Mouse (Mus musculus): ENCODE data around the gene Hist1h2an. TPM values are rescaled to one million over a fixed set of nuclear protein-coding genes. Genes with fewer than 3 reads are reported as not detected.
"Not testable (repeated sequence)": the region's sequence is repeated elsewhere in the genome, so short reads cannot be mapped to it uniquely, and the experiment has no call there.

Hist1h2an gene
- polyA plus RNA-seq, 1 experiment, result 6.8 TPM

DNA sequence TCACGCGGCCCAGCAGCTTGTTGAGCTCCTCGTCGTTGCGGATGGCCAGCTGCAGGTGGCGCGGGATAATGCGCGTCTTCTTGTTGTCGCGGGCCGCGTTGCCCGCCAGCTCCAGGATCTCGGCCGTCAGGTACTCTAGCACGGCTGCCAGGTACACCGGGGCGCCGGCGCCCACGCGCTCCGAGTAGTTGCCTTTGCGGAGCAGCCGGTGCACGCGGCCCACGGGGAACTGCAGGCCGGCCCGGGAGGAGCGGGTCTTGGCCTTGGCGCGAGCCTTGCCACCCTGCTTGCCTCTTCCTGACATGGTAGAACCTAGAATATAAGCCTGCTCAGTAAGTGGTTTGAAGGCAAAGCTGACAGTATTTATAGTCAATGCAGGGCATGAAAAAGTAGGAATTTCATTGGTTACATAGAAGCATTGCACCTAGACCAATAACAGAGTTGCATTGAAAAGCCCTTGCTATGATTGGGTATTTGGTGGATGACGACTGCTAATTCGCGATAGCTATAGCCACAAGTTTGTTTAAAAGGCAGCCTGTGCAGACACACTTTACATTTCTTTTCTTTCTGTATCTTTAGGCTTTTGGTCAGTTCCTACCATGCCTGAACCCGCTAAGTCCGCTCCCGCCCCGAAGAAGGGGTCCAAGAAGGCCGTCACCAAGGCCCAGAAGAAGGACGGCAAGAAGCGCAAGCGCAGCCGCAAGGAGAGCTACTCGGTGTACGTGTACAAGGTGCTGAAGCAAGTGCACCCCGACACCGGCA, 33.3 kb downstream of the Hist1h2an start, which contains the start of the genes Hist1h2ak and Hist1h2bn:
Gene Hist1h2ak, minus strand, starts transcription at position 304 of the 762 bp plus-strand sequence.
Gene Hist1h2bn, plus strand, starts transcription at position 600 of the 762 bp plus-strand sequence.
- H3K36me3 ChIP-seq (ENCODE audit: control insufficient read depth, insufficient read depth); H3K27me3 ChIP-seq (ENCODE audit: control insufficient read depth, insufficient read depth, insufficient read length); H3ac ChIP-seq (ENCODE audit: control insufficient read depth, insufficient read length): not testable (repeated sequence)
- H3K4me3 ChIP-seq, result peak within 1 kb of the TSS; percentile 24
- H3K4me2 ChIP-seq (ENCODE audit: low read depth), result peak within 1 kb of the TSS; percentile 74
- peaks cover 10% of the 10 kb centered on the region for H3K79me2 ChIP-seq (ENCODE audit: control insufficient read depth, insufficient read depth)
- TF ChIP-seq POLR2AphosphoS2 (IDR thresholded peaks at IDR 0.05; ENCODE audit: insufficient read length, low read depth), result peak; percentile 96
- TF ChIP-seq POLR2A (IDR thresholded peaks at IDR 0.05; ENCODE audit: insufficient read length, low read depth), result peak; percentile 91

GRCm38 (mm10) chr13:21753051-21753523, 33.9 kb downstream of the Hist1h2an start:
- H3K27me3 ChIP-seq (ENCODE audit: control insufficient read depth, insufficient read depth, insufficient read length), result no peaks in the 10 kb centered on the region
- H3ac ChIP-seq (ENCODE audit: control insufficient read depth, insufficient read length), result no peak overlapping the region
- H3K4me3 ChIP-seq, result peak overlapping the region; percentile 24
- peaks cover 16% of the 10 kb centered on the region for H3K79me2 ChIP-seq (ENCODE audit: control insufficient read depth, insufficient read depth)
- TF ChIP-seq MYOD1 (IDR thresholded peaks at IDR 0.05; ENCODE audit: control insufficient read depth in 1 of 3, insufficient read length in 2 of 3, low read depth in 2 of 3), result no peak
- no peak for TF ChIP-seq E2F4 (IDR thresholded peaks at IDR 0.05; ENCODE audit: insufficient read depth)
- no peak for TF ChIP-seq MYOG (IDR thresholded peaks at IDR 0.05; ENCODE audit: control insufficient read depth in 1 of 3, insufficient read depth in 1 of 3, insufficient read length in 2 of 3, low read depth in 2 of 3)
- TF ChIP-seq REST (IDR thresholded peaks at IDR 0.05; ENCODE audit: insufficient read depth, insufficient read length), result no peak
- TF ChIP-seq TCF12 (IDR thresholded peaks at IDR 0.05; ENCODE audit: insufficient read depth, poor library complexity, severe bottlenecking), result no peak
- TF ChIP-seq POLR2A (IDR thresholded peaks at IDR 0.05; ENCODE audit: insufficient read length, low read depth), result no peak
- no peak for TF ChIP-seq SRF (IDR thresholded peaks at IDR 0.05; ENCODE audit: control insufficient read depth, insufficient read length, low read depth)
- no peak for TF ChIP-seq MAX (IDR thresholded peaks at IDR 0.05; ENCODE audit: low read depth)
- no peak for TF ChIP-seq TCF3 (IDR thresholded peaks at IDR 0.05; ENCODE audit: insufficient read length, low read depth)
- TF ChIP-seq POLR2AphosphoS2 (IDR thresholded peaks at IDR 0.05; ENCODE audit: insufficient read length, low read depth), result no peak
- TF ChIP-seq USF1 (IDR thresholded peaks at IDR 0.05; ENCODE audit: low read depth), result no peak
- no peak for TF ChIP-seq CEBPB (IDR thresholded peaks at IDR 0.05; ENCODE audit: insufficient read depth, poor library complexity, severe bottlenecking)
- peak overlapping the region; percentile 74 for H3K4me2 ChIP-seq (ENCODE audit: low read depth)
- H3K36me3 ChIP-seq (ENCODE audit: control insufficient read depth, insufficient read depth), result no peaks in the 10 kb centered on the region

GRCm38 (mm10) chr13:21752356-21752755, 34.7 kb downstream of the Hist1h2an start:
- Histone ChIP-seq H3K4me3 (peak overlapping the region; percentile 24), H3K79me2 (ENCODE audit: control insufficient read depth, insufficient read depth) (peaks cover 18% of the 10 kb centered on the region), H3K36me3 (ENCODE audit: control insufficient read depth, insufficient read depth) (no peaks in the 10 kb centered on the region), H3ac (ENCODE audit: control insufficient read depth, insufficient read length) (no peak overlapping the region), H3K27me3 (ENCODE audit: control insufficient read depth, insufficient read depth, insufficient read length) (no peaks in the 10 kb centered on the region), H3K4me2 (ENCODE audit: low read depth) (peak overlapping the region; percentile 74)
- TF ChIP-seq SRF (IDR thresholded peaks at IDR 0.05; ENCODE audit: control insufficient read depth, insufficient read length, low read depth) (no peak), MAX (IDR thresholded peaks at IDR 0.05; ENCODE audit: low read depth) (no peak), POLR2A (IDR thresholded peaks at IDR 0.05; ENCODE audit: insufficient read length, low read depth) (no peak), MYOD1 (IDR thresholded peaks at IDR 0.05; ENCODE audit: control insufficient read depth in 1 of 3, insufficient read length in 2 of 3, low read depth in 2 of 3) (no peak), POLR2AphosphoS2 (IDR thresholded peaks at IDR 0.05; ENCODE audit: insufficient read length, low read depth) (no peak), TCF3 (IDR thresholded peaks at IDR 0.05; ENCODE audit: insufficient read length, low read depth) (no peak), CEBPB (IDR thresholded peaks at IDR 0.05; ENCODE audit: insufficient read depth, poor library complexity, severe bottlenecking) (no peak), E2F4 (IDR thresholded peaks at IDR 0.05; ENCODE audit: insufficient read depth) (no peak), MYOG (IDR thresholded peaks at IDR 0.05; ENCODE audit: control insufficient read depth in 1 of 3, insufficient read depth in 1 of 3, insufficient read length in 2 of 3, low read depth in 2 of 3) (no peak), REST (IDR thresholded peaks at IDR 0.05; ENCODE audit: insufficient read depth, insufficient read length) (no peak), TCF12 (IDR thresholded peaks at IDR 0.05; ENCODE audit: insufficient read depth, poor library complexity, severe bottlenecking) (no peak), USF1 (IDR thresholded peaks at IDR 0.05; ENCODE audit: low read depth) (no peak)

- no peak overlapping the region for H3K4me3 ChIP-seq
- peaks cover 18% of the 10 kb centered on the region for H3K79me2 ChIP-seq (ENCODE audit: control insufficient read depth, insufficient read depth)
- H3K27me3 ChIP-seq (ENCODE audit: control insufficient read depth, insufficient read depth, insufficient read length), result no peaks in the 10 kb centered on the region
- no peak for TF ChIP-seq REST (IDR thresholded peaks at IDR 0.05; ENCODE audit: insufficient read depth, insufficient read length)
- TF ChIP-seq MYOG (IDR thresholded peaks at IDR 0.05; ENCODE audit: control insufficient read depth in 1 of 3, insufficient read depth in 1 of 3, insufficient read length in 2 of 3, low read depth in 2 of 3), result no peak
- TF ChIP-seq CEBPB (IDR thresholded peaks at IDR 0.05; ENCODE audit: insufficient read depth, poor library complexity, severe bottlenecking), result 0 out of 2 replicates have a peak, but pooled peaks have one; percentile 38
- H3ac ChIP-seq (ENCODE audit: control insufficient read depth, insufficient read length), result no peak overlapping the region
- peak overlapping the region; percentile 74 for H3K4me2 ChIP-seq (ENCODE audit: low read depth)
- no peaks in the 10 kb centered on the region for H3K36me3 ChIP-seq (ENCODE audit: control insufficient read depth, insufficient read depth)
Measured at GRCm38 (mm10) chr13:21751827-21752226, 35.2 kb downstream of the Hist1h2an start.

GRCm38 (mm10) chr13:21751417-21751816, 35.6 kb downstream of the Hist1h2an start:
- Histone ChIP-seq H3K4me2 (ENCODE audit: low read depth) (peak overlapping the region; percentile 74), H3K79me2 (ENCODE audit: control insufficient read depth, insufficient read depth) (peaks cover 22% of the 10 kb centered on the region), H3K36me3 (ENCODE audit: control insufficient read depth, insufficient read depth) (no peaks in the 10 kb centered on the region), H3K4me3 (peak overlapping the region; percentile 43), H3ac (ENCODE audit: control insufficient read depth, insufficient read length) (no peak overlapping the region), H3K27me3 (ENCODE audit: control insufficient read depth, insufficient read depth, insufficient read length) (no peaks in the 10 kb centered on the region)
- TF ChIP-seq TCF12 (IDR thresholded peaks at IDR 0.05; ENCODE audit: insufficient read depth, poor library complexity, severe bottlenecking), result no peak
- no peak for TF ChIP-seq POLR2A (IDR thresholded peaks at IDR 0.05; ENCODE audit: insufficient read length, low read depth)
- no peak for TF ChIP-seq POLR2AphosphoS2 (IDR thresholded peaks at IDR 0.05; ENCODE audit: insufficient read length, low read depth)
- TF ChIP-seq USF1 (IDR thresholded peaks at IDR 0.05; ENCODE audit: low read depth), result no peak
- no peak for TF ChIP-seq MYOG (IDR thresholded peaks at IDR 0.05; ENCODE audit: control insufficient read depth in 1 of 3, insufficient read depth in 1 of 3, insufficient read length in 2 of 3, low read depth in 2 of 3)
- no peak for TF ChIP-seq REST (IDR thresholded peaks at IDR 0.05; ENCODE audit: insufficient read depth, insufficient read length)
- no peak for TF ChIP-seq SRF (IDR thresholded peaks at IDR 0.05; ENCODE audit: control insufficient read depth, insufficient read length, low read depth)
- TF ChIP-seq CEBPB (IDR thresholded peaks at IDR 0.05; ENCODE audit: insufficient read depth, poor library complexity, severe bottlenecking), result no peak
- TF ChIP-seq MAX (IDR thresholded peaks at IDR 0.05; ENCODE audit: low read depth), result no peak
- TF ChIP-seq TCF3 (IDR thresholded peaks at IDR 0.05; ENCODE audit: insufficient read length, low read depth), result no peak
- no peak for TF ChIP-seq E2F4 (IDR thresholded peaks at IDR 0.05; ENCODE audit: insufficient read depth)

Data from myocyte (in vitro differentiated cells).